Mouse (Mus musculus): ENCODE data around the gene Hacd2.

Hacd2 gene

DNA sequence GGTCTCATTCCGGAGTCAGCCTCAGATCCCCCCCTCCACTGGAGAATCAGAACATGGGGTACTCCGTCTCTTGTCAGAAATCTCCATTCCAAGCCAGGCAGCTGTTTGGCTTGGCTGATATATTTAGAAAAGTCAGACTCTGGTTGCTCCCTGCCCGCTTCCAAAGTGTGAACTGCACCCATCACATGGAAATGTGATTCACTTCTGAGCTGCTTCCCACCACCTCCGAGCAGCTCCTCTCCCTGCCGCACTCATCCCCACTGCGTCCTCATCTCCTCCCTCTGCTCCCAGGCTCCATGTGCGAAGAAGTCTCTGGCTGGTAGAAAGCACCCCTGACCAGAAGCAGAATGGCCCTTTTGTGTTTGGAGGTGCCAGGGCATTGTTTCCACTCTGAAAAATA is 95.2 kb downstream of the Hacd2 start:
- DNase-seq (ENCODE audit: low spot score) = no peak

DNA sequence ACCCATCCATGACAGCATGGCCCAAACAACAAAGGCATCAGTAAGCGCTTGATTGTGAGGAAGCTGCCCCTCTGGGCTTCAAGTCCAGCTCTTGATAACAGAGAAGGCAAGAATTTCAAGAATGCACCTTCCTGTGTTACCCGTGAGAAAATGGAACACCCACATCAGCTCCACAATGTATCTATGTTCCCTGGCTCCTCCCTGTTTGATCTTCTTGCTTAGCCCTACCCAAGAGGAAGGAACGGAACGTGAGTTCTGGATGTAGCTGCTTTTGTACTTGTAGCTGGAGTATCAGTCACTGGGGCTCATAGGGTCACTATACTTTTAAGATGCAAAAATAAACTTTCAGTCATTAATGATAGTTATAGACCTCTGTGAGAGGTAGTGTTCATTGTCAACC is 98.4 kb downstream of the Hacd2 start:
- no peak for DNase-seq (ENCODE audit: low spot score)

DNA sequence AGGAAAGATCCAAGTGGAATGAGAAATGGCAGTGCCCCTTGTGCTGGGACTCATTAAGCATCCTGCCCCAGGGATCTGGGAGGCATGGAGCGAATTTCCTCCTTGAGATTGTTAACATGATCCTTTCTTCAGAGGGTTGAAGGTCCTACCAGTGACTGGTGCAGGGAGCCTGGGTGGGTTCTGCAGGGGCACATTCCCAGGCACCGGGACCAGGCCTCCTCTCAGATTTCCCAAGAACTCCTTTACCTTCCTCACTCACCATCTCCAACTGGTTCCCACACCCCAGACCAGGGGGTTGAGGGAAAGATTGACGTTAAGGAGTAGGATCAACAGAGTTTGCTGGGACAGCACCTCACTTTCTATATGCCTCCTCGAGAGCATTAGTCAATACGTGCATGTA is 105.0 kb downstream of the Hacd2 start:
- no peak for DNase-seq (ENCODE audit: low spot score)

DNA sequence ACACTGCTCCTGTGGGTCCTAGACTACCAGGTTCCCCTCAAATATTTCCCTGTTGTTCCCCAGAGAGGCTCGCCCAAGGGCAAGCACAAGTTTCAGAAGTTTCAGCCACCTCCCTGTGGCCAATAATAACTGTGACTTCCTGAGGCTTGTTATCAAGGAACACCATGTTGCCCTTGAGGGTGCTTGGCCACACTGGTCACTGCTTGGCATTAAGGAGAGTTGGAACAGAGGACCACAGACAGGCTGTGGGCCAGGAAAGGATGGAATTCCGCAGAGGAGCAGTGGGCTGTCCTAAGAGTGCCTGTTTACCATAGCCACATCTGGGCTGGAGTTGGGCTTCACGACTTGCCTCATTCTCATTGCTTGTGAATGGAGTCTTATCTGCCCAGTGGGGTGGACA is 107.9 kb downstream of the Hacd2 start:
- no peak for DNase-seq (ENCODE audit: low spot score)

DNA sequence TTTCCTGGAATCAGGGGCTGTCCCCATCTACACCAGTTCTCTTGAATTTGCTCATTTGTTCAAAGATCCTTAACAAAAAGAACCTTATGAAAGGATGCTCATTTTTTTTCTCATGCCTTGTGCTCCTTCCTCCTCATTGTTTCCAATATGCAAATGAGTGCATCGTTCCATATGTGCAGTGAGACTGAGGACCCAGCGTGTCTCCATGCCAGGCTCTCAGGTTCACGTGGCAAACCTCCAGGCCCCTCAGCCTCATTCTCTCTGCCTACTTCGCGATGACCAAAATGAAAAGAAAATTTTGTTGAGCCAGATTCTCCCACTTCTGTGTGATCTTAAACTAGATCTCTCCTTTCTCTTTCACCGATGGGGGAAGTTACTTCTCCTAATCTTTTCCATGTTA is 117.2 kb downstream of the Hacd2 start:
- no peak for DNase-seq (ENCODE audit: low spot score)

DNA sequence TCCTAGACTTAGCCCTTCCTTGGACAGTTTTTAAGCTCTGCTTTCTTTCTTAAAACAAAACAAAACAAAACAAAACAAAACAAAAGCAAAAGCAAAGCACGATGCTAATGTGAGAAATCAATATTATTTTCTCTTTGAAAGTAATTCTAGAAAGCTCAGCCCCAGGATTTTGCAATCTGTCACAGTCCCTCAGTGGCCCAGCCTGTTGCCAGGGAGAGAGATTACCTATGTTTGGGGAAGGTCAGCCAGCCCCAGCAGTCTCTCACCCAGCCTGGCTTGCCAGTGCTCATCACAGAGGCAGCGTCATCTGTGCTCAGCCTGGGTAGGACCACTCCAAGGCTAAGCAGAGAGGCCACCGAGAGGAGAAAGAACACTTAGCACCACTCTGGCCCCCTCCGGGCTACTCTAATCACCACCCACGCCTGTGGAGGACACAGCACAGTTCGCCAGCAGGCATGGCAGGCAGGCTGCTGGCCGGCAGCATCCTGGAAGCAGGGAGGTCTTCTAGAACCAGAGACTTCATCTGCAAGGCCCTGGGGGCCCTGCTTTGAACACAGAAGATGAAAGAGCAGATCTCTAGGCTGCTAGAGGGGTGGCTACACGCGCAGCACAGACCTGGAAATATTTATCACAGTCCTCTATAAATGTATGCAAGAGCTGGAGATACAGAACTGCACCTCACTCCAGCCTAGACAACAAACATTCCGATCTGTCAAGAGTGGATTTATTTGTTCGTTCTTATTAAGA is 117.8 kb downstream of the Hacd2 start:
- DNase-seq (ENCODE audit: low spot score) = no peak

DNA sequence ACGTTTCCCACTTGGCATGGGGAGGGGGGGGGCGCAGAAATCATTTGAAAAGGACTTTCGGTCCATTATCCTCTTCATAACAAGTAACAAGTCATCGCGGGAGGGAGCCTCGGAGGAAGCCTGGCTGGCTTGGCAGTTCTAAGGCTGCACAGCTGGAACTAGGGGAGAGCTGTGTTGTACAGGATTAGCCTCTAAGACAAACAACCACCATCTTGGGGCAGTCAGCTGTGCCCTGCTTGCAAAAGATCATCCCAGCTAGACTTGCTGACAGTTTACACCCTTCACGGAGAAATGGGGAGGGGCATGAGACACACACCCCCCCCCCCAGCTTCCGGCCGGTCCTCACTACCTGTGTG is 118.4 kb downstream of the Hacd2 start:
- DNase-seq (ENCODE audit: low spot score) = no peak

DNA sequence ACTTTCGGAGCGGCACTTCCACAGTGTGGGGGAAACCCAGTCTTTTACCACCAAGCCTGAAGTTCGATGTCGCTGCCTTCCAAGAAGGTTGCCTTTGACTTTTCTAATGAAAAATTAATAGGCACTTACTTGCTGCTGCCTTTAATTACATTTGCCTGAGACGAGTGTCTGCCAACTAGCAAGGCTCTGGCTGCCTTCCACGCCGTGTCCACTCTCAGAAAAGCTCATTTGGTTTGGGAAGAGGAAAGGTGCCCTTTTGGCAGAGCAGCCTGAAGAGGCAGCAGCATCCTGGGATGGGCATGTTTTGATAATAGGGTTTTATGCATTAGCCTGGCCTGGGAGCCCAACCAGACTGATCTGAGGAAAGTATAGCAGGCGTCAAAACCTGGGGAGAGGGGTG is 119.6 kb downstream of the Hacd2 start:
- DNase-seq (ENCODE audit: low spot score) = no peak

DNA sequence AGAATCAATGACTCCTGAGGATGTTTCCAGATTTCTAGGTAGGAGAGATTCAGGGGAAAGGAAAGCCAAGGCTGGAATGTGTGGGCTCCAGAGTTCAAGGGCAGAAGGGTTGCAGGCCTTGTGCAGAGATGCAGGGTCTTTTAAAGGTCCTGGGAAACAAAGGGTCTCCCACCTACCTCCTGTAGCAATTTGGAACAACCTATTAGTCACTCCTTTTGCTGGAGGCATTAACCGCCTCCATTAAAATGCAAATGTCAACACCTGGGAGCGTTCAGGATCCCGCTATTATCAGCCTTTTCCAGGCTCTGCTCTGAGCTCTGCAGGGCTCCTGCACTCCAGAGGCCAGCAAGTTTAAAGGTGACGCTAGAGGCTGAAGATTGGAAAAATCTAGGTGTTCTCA is 123.9 kb downstream of the Hacd2 start:
- no peak for DNase-seq (ENCODE audit: low spot score)

DNA sequence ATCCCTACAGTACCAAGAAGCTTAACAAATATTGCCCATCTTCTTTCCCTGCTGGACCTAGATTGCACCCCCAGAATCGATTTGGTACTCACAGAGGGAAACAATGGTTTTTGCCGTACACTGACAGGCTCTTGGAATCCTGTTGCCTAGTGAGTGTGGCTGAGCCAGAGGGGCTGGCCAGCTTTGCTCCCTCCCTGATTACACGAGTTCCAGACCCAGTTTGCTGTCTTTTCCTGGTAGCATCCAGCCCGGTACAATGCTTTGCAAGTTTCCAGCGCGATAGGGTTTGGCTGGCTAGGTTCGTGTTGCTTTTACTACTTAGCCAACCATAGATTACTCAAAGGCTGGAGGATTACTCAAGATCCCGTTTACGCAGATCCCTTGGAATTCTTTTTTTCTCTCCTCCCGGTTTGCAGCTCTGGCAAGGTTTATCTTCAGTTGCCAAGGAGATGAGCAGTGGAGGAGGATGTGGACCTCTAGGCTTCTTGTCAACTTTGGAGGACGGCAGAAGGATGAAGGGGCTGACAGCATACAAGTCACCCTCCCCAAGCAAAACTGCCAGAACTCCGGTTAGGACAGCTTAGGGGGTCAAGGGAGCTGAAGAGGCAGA is 131.0 kb downstream of the Hacd2 start:
- peak; percentile 8 for DNase-seq (ENCODE audit: low spot score)

DNA sequence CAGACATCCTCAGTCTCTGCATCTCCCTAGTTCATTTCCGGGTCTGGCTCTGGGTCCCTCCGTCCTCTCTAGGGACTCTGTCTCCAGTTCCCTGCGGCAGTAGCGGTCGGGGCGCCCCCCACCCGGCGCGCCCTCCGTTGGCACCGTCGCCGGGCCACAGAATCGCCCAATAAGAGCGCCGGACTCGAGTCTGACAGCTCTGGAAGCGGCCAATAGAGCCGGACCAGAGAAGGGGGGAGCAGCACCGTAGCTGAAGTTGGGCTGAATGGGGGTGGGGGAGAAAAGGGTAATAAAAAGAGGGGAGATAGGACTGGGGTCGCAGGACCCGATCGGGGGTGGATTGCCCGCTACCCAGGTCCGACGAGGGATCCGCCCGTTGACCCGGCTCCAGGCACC is 132.0 kb downstream of the Hacd2 start:
- peak; percentile 16 for DNase-seq (ENCODE audit: low spot score)

DNA sequence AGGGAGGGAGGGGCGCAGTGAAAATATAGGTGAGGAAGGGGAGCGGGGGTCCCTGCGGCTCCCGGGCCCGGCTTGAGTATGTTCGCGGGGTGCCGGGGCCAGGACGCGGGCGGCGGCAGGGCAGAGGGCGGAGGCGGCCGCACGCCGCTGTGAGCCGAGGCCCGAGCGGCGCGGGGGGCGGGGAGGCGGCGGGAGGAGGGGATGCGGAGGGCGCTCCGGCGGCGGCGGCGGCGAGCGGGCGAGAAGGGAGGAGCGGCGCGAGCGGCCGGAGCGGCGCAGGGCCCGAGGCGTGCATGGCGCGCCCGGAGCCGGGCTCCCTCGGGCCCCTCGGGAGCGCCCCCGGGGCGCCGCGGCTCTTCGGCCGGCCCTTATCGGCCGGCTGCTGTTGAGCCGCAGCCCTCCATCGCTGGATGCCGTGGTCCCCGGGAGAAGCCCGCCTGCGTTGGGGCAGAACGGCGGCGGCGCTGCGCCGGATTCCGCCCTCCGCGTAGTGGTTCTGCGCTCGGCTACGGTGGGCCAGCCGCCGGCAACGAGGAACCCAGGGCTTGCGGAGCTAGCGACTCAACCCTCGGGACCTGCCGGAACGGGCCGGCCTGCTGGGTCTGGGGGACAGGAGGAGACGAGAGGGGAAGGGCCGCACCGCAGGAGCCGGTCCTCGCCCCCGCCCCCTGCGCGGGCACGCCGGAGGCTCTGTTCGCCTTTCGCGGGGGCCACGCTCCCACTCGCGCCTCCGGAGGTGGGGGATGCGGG is 132.6 kb downstream of the Hacd2 start, which contains the start of gene Adcy5:
Gene Adcy5 (plus strand): TSS at position 237 of the 750 bp plus-strand sequence.
- peak; percentile 23 for DNase-seq (ENCODE audit: low spot score)

DNA sequence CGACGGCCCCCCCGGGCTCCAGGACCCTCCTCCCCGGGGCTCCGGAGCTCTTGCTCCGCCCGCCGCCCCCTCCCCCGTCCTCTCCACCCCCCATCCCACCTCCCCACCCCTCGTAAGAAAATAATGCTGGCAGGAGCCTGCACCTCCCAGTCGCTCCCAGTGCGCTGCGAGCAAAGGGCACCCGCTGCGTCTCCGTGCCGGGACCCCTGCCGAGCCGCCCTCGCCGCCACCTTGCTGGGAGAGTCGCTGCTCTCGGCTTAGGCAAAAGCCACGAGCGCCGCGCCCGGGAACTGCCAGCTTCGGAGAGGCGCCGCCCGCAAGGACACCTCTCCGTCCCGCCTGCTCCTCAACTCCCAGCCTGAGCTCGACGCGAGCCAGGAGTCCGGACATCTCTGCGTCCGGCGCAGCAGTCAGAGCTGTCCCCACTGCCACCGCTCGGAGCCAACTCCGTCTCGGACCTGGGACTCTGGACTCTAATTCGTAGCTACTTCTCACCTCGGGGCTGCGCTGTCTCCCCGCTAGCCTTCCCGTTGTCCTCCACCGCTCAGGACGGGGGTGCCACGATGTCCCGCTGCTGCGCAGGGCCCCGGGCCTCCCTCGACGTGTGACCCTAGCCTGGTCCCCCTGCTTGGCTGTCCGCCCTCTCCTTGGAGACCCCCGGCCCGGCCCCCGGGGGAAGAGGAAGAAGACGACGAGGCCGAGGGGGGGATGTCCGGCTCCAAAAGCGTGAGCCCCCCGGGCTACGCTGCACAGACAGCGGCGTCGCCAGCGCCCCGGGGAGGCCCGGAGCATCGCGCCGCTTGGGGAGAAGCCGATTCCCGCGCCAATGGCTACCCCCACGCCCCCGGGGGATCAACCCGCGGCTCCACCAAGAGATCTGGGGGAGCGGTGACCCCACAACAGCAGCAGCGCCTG is 133.4 kb downstream of the Hacd2 start:
- DNase-seq (ENCODE audit: low spot score) = peak; percentile 32

DNA sequence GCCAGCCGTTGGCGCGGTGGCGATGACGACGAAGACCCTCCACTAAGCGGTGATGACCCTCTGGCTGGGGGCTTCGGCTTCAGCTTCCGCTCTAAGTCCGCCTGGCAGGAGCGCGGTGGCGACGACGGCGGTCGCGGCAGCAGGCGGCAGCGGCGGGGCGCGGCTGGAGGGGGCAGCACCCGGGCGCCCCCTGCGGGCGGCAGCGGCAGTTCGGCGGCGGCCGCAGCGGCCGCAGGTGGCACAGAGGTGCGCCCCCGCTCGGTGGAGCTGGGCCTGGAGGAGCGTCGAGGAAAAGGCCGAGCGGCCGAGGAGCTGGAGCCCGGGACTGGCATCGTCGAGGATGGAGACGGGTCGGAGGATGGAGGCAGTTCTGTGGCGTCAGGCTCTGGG is 134.1 kb downstream of the Hacd2 start:
- DNase-seq (ENCODE audit: low spot score) = peak; percentile 55

DNA sequence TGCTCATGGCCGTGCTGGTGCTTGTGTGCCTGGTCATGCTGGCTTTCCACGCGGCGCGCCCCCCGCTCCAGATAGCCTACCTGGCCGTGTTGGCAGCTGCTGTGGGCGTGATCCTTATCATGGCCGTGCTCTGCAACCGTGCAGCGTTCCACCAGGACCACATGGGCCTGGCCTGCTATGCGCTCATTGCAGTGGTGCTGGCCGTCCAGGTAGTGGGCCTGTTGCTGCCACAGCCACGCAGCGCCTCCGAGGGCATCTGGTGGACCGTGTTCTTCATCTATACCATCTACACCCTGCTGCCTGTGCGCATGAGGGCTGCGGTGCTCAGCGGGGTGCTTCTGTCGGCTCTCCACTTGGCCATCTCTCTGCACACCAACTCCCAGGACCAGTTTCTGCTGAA is 134.6 kb downstream of the Hacd2 start:
- no peak for DNase-seq (ENCODE audit: low spot score)

Measured in urinary bladder, postnatal 25 days (tissue).